Mouse (Mus musculus): ENCODE measurements around the gene Zdhhc11.

DNA sequence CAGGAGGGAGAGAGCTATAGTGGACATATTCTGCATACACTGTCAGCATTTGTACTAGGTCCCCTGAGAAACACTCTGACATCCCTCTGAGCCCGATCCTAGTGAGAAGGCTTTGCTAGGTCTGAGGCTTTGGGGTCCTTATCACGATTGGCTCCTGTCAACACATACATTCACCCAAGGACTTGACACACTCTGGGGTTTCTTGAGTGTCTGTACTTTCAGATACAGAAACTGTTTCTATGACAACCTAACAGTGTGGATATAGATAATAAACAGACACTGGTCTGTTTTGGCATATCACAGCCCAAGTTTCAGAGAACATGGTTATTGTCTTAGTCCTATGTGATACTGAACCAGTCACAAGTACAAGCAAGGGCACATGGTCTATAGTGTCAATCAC lies 27.1 kb downstream of the Zdhhc11 start:
- TF ChIP-seq CTCF (IDR thresholded peaks at IDR 0.05; ENCODE audit: low read depth, low read length) (no peak), GATA1 (IDR thresholded peaks at IDR 0.05; ENCODE audit: borderline replicate concordance, low read length) (no peak)
